Mouse (Mus musculus): ENCODE data around the gene Gm4763.

- TF ChIP-seq GATA1 (IDR thresholded peaks at IDR 0.05; ENCODE audit: borderline replicate concordance, low read length), result no peak
- TF ChIP-seq FLI1 (IDR thresholded peaks at IDR 0.05; ENCODE audit: low read length), result no peak
Observed at GRCm38 (mm10) chr7:24758520-24758919, 31.8 kb upstream of the Gm4763 start.
